Mouse (Mus musculus): ENCODE data around the gene B020031M17Rik.
"Not testable (repeated sequence)": the region's sequence is repeated elsewhere in the genome, so short reads cannot be mapped to it uniquely, and the experiment has no call there.

The B020031M17Rik gene

DNA sequence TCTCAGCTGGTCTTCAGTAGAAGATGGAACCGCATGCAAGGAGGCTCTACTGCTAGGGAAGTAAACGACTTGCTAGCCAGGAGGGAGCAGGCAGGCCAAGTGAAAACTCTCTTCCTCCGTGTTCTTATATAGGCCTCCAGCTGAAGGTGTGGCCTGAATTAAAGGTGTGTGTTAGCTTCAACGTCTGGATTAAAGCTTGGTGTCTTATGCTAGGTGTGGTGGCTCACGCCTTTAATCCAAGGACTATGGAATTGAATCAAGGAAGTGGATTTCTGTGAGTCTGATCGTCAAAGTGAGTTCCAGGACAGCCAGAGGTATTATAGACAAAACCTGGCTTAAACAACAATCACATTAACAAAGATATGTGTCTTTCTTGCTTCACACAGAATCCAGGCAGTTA, at the start of gene B020031M17Rik:
Gene B020031M17Rik, minus strand, starts transcription at position 101 of the 400 bp plus-strand sequence.
- DNase-seq (ENCODE audit: low spot score), result not testable (repeated sequence)

DNA sequence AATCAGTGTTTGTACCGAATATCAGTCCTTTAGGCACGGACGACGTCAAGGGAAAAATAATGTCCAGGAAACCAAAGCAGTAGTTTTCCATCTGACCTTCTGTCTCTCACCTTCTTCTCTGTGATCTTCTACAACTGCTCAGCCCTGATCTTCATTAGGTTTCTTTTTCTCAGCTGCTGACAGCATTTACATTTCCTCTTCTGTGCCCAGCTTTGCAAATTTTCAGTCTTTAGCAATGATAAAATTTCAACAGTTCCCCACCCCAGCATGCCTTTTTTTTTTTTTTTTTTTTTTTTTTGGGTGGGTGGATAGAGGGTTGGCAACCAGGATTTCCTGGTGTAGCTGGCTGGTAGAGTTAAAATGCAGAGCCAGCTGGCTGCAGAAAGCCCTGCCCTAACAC, 48.6 kb upstream of the B020031M17Rik start:
- not testable (repeated sequence) for DNase-seq (ENCODE audit: low spot score)

DNA sequence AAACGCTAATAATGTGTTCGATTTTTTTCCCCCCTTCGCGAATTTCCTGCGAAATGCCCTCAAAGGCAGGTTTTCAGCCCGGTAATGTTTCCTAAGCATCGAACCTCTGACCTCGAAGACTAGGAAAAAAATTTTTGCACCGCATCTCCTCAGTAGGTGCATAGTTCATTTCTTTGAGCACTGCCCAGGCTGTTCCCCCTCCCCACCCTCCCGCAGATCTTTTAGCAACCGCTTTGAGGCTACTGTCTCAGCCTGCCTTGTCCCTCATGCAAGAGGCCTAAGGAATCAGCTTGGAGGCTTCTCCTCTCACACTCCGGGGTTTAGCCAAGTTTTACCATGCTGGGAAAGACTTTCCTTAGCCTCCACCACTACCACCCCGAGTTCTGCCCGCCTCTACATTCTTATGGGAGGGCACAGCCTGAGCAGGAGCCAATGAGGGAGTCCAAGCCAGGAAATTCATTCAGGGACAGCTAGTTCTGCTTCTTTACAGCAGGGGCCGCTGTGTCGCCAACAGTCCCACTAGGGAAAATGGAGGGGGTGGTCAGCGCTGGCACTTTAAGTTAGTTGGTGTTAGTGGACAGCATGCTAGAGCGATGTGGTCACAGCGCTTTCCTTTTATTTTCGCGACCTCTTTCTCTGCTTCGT, 48.0 kb upstream of the B020031M17Rik start:
- not testable (repeated sequence) for DNase-seq (ENCODE audit: low spot score)

DNA sequence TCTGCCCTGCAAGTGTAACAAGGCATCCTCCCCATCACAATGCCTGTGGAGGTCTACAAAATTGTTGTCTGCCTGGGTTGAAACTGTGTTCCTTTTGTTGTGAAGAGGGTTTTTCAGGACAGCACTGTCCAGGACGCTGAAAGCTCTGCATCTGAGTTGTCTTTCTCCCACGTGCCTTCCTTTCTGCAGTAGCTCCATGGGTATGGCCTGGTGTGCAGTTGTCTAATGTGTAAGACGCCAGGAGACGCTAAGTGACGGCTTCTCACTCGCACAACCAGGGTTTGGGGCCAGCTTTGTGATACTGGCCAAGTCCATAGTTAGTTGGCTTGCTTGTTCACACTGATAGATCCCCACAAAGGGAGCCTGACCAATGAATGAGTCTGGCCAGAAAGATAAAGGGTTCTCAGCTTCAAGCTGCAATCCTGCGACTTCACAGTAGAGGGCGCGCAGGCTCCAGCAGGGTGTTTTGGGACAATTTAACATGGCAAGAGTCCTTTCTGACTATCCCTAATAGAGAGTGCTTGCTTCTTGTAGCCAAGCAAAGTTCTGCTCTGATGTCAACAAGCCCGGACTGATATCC, 41.4 kb upstream of the B020031M17Rik start:
- not testable (repeated sequence) for DNase-seq (ENCODE audit: low spot score)

- not testable (repeated sequence) for DNase-seq (ENCODE audit: low spot score)
These were observed 40.7 kb upstream of the B020031M17Rik start for GRCm38 (mm10) chr13:119991264-119991663.

DNA sequence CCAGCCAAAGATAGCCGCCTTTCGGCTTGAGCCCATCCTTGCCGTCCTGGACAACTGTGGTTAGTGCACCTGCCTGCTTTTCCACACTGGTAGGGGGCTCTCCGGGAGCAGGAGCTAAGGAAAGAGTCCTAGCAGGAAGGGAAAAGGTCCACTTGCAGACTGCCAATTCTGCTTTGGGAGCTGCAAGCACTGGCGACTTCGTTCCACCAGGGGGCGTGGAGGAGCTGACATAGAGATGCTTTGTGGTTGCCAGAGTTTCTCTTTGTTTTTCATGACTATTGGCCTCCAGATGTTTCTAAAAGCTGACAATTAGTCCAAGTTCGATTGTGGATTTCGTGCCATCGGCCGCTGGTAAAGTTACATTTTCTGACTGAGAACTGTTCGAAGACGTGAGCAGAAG, 18.6 kb upstream of the B020031M17Rik start:
- DNase-seq (ENCODE audit: low spot score), result not testable (repeated sequence)

- not testable (repeated sequence) for DNase-seq (ENCODE audit: low spot score)
These were observed 17.6 kb upstream of the B020031M17Rik start for GRCm38 (mm10) chr13:119968193-119968592.

DNA sequence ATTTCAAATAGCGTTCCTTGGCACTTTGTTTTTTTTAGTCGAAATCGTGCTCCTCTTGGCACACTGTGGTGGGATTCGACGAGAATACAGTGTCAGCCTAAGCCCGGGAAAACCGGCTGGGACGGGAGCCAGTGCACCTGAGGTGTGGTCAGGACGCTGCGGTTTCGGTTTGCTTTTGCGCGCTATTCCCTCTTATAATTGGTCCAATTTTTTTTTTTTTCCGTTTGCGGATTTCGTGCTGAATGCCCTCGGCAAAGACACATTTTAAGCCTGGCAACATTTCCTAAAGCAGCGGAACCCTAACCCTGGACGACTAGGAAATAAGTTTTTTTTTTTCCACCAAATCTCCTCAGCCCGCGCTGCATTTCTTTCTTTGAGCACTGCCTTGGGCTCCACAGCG, 15.4 kb upstream of the B020031M17Rik start:
- DNase-seq (ENCODE audit: low spot score), result not testable (repeated sequence)

DNA sequence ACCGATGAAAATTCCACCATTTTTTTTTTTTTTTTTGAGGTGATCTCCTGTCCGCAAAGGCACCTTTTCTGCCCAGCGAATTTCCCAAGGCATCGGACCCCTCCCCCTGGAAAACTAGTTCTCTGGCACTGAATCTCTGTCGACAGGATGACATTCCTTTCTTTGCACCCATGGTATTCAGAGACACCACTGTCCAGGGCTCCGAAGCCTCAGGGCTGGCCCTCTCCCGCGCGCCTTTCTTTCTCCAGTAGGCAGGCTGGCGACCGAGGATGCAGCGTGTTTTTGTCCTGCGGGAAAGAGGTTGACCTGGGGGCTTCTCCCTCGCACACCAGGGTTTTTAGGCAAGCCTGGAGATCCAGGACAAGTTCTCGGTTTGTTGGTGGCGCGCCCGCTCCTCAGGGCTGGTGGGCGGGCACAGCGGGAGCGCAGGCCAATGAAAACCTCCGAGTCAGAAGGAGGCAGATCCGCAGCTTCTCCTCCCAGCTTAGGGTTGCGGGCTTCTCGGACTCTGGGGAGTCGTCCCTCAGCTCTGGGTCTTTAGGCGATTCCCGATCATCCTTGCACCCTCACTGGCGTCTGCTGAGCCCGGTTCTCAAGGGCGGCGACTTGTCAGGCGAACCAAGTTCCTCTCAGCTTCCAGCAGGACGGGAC, 14.8 kb upstream of the B020031M17Rik start:
- DNase-seq (ENCODE audit: low spot score), result not testable (repeated sequence)

- DNase-seq (ENCODE audit: low spot score), result not testable (repeated sequence)
These were observed 12.2 kb upstream of the B020031M17Rik start for GRCm38 (mm10) chr13:119962856-119963255.

DNA sequence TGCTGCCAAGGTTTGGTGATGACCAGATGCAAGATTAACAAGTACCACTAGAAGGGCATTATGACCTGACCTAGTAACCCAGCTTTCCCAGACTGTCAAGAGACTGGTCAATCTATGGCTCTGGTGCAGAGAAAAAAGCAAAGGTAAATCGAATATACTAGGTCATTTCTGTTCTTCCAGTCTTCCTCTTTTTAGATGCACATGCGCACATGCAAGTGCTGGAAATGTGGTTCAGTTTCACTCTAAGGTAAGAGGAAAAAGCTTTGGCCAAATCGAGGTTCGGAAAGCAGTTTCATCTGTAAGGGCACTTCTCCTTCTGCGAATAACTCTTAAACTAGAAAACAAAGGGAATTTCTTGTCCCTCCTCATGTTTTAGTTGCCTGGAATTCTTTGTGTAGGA, 5.0 kb upstream of the B020031M17Rik start:
- DNase-seq (ENCODE audit: low spot score), result not testable (repeated sequence)

DNA sequence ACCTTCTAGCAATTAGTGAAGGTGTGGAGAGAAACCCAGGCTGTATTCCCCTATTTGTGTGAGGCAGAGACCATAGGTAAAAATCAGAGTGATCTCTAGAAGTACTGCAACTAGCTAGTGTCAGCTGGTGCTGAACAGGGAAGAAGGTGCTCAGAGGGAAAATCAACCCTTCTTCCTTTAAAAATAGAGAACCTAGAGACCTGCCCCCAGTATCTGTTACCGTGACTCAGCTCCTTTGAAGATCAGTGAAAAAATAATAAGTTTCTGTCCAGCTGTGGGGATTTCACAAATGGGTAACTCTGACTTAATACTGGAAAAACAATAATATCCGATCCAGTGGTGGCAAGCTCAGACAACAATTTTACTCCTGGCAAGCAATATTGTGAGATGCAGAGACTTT, 4.5 kb upstream of the B020031M17Rik start:
- not testable (repeated sequence) for DNase-seq (ENCODE audit: low spot score)

DNA sequence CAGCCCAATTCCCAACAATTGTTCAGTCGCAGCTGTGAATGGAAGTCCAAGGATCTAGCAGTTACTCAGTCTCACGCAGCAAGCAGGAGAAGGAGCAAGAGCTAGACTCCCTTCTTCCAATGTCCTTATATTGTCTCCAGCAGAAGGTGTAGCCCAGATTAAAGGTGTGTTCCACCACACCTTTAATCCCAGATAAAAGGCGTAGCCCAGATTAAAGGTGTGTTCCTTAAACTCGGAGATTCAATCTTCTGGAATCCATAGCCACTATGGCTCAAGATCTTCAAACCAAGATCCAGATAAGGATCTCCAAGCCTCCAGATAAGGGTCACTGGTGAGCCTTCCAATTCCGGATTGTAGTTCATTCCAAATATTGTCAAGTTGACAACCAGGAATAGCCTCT, 21.4 kb downstream of the B020031M17Rik start, which contains the start of gene Gm21761:
Gene Gm21761, minus strand, starts transcription at position 101 of the 400 bp plus-strand sequence.
- not testable (repeated sequence) for DNase-seq (ENCODE audit: low spot score)

- not testable (repeated sequence) for DNase-seq (ENCODE audit: low spot score)
These were observed 25.8 kb downstream of the B020031M17Rik start for GRCm38 (mm10) chr13:119924597-119925340.

GRCm38 (mm10) chr13:119916966-119917722, 33.5 kb downstream of the B020031M17Rik start:
- DNase-seq (ENCODE audit: low spot score), result not testable (repeated sequence)

- DNase-seq (ENCODE audit: low spot score), result not testable (repeated sequence)
These were observed 34.2 kb downstream of the B020031M17Rik start for GRCm38 (mm10) chr13:119916449-119916848.

Measured in MN1 (cell line).